Mouse (Mus musculus) left cerebral cortex, postnatal 4 days (tissue): ENCODE results near the gene Gm8797. TPM values are rescaled to one million over a fixed set of nuclear protein-coding genes. Genes with fewer than 3 reads are reported as not detected.
"Not testable (repeated sequence)": the region's sequence is repeated elsewhere in the genome, so short reads cannot be mapped to it uniquely, and the experiment has no call there.

Experiments
- DNase-seq: peaks from one replicate; pipeline ENCODE4 v3.0.0-alpha.2; 2022
- intact Hi-C: fragments of 180-260 bp; cut with DNase I; formaldehyde crosslinking; loops from one replicate; pipeline ENCODE4 v1.15.1; 2025
- total RNA-seq, 2 experiments: library from RNA; stranded (reverse); gene quantifications; 2 replicates each; pipeline ENCODE4 v1.2.3; 2021

Gene Gm8797
- 10 to 100 TPM; 15.0 to 16.6 TPM for total RNA-seq

- DNase-seq, intact Hi-C loops: not testable (repeated sequence)
Observed at GRCm38 (mm10) chr3:5750506-5750905, at the start of gene Gm8797. Gm8797 (plus strand) TSS chr3:5750806.

- DNase-seq: no peak
- intact Hi-C loops: no loop called here
Observed at GRCm38 (mm10) chr3:5714481-5714880, 36.1 kb upstream of the Gm8797 start.

GRCm38 (mm10) chr3:5732931-5733330 is 17.7 kb upstream of the Gm8797 start:
- intact Hi-C loops: no loop called here
- no peak for DNase-seq

- DNase-seq: peak; percentile 93
- intact Hi-C loops: no loop called here
Observed at GRCm38 (mm10) chr3:5754763-5755478, 4.3 kb downstream of the Gm8797 start.

GRCm38 (mm10) chr3:5766256-5766655 is 15.7 kb downstream of the Gm8797 start:
- intact Hi-C loops: no loop called here
- DNase-seq: no peak

GRCm38 (mm10) chr3:5776894-5777293 is 26.3 kb downstream of the Gm8797 start:
- intact Hi-C loops: no loop called here
- DNase-seq: no peak
